Mouse (Mus musculus): Measurements from ENCODE around the gene Cdh26.

DNA sequence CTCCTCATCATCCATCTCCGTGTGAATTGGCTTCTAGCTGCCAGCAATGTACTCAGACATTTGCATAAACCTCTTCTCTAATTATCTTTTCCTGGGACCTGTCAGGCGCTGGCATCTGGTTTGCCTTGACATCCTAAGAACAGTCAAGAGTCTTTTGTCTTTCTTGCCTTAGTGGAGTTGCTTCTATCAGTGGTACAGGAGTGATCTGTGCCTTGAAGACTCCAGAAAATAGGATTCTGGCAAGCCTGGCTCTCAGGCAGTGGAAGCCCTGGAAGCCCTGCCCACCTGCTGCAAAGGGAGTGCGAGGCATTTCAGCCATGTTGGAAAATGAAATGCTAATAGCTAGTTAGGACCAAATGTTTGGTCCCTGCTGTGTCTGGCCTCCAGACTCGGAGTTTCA is 92.0 kb downstream of the Cdh26 start:
- TF ChIP-seq GATA1 (IDR thresholded peaks at IDR 0.05; ENCODE audit: borderline replicate concordance, low read length) (no peak), CTCF (IDR thresholded peaks at IDR 0.05; ENCODE audit: low read depth, low read length) (no peak), TAL1 (conservative IDR thresholded peaks at IDR 0.05; ENCODE audit: low read depth, low read length) (no peak), GATA2 (IDR thresholded peaks at IDR 0.05; ENCODE audit: borderline replicate concordance, low read depth, low read length) (no peak), POLR2AphosphoS5 (IDR thresholded peaks at IDR 0.05; ENCODE audit: insufficient replicate concordance, low read depth, low read length) (no peak)

All from G1E (cell line).